Comparison of ENCODE assay signal across 21 mouse cellular contexts in genomic region chr10:14041606-14042005, GRCm38 (mm10).
DNase-seq lines count a peak whose midpoint lies in the region; ATAC-seq and TF ChIP-seq lines count a peak whose summit lies in the region.
"Had no signal": no experiment of that assay in that cellular context is flagged by ENCODE, and none has a peak within 500 bp of the region (broad histone marks: within the 10 kb centered on the region; RNA-seq: fewer than 3 reads in every experiment).

No protein-coding gene starts in this region.

- peaks cover 20% of the 10 kb centered on the region for H3K4me1 ChIP-seq in limb, embryonic 13.5 days
- H3K4me1 ChIP-seq in limb, embryonic 10.5 days = peaks cover 26% of the 10 kb centered on the region
- peaks cover 18% of the 10 kb centered on the region for H3K4me1 ChIP-seq in embryonic fibroblast, embryonic 13.5 days (ENCODE audit: control insufficient read depth, insufficient read depth, low read length)
- H3K4me1 ChIP-seq: intestine, embryonic 15.5 days had no signal

- H3K4me2 ChIP-seq in limb, embryonic 13.5 days (replicated peaks) = no peak overlapping the region
- H3K4me2 ChIP-seq: embryonic facial prominence, embryonic 15.5 days; forebrain, embryonic 15.5 days; heart, embryonic 11.5 days; heart, embryonic 15.5 days; hindbrain, embryonic 13.5 days; intestine, embryonic 15.5 days had no signal

- no peaks in the 10 kb centered on the region for H3K36me3 ChIP-seq in limb, embryonic 13.5 days
- H3K36me3 ChIP-seq in limb, embryonic 10.5 days = no peaks in the 10 kb centered on the region
- H3K36me3 ChIP-seq: embryonic facial prominence, embryonic 15.5 days; forebrain, embryonic 15.5 days; heart, embryonic 15.5 days; hindbrain, embryonic 13.5 days; intestine, embryonic 15.5 days had no signal

- DNase-seq in gastrocnemius, adult 18-20 months (ENCODE audit: low spot score) = peak; percentile 42
- DNase-seq in gastrocnemius, postnatal 14 days = no peak
- DNase-seq in limb, embryonic 10.5 days (ENCODE audit: low spot score) = no peak
- peak; percentile 75 for DNase-seq in skeletal muscle tissue, adult 2 months (ENCODE audit: low read depth, low spot score)
- DNase-seq in testis, postnatal 10 days (ENCODE audit: low spot score) = no peak
- DNase-seq: adrenal gland, adult 2 months; adrenal gland, postnatal 36 days; cerebellum, adult 11-12 months; cerebellum, adult 9-11 months; cerebellum, postnatal 36 days; heart, postnatal 14 days; kidney, adult 18-20 months had no signal

- peak; percentile 55; the same call in 1 of the 2 replicates for ATAC-seq in limb, embryonic 13.5 days (ENCODE audit: low FRiP score, low read depth)
- ATAC-seq: forebrain, embryonic 15.5 days; hindbrain, postnatal 0 days; intestine, embryonic 15.5 days had no signal

- intact Hi-C loops in gastrocnemius, postnatal 14 days (cut with DNase I; ENCODE audit: low total_unique reads) = no loop called here

- no peak for TF ChIP-seq POLR2A in embryonic fibroblast, embryonic 13.5 days (IDR thresholded peaks at IDR 0.05; ENCODE audit: low read depth, low read length)

- peaks cover 50% of the 10 kb centered on the region for H3K27me3 ChIP-seq in limb, embryonic 13.5 days
- H3K27me3 ChIP-seq in limb, embryonic 10.5 days (ENCODE audit: low read depth, poor library complexity, severe bottlenecking) = no peaks in the 10 kb centered on the region
- H3K27me3 ChIP-seq: embryonic facial prominence, embryonic 15.5 days; forebrain, embryonic 15.5 days; heart, embryonic 15.5 days; hindbrain, embryonic 13.5 days; intestine, embryonic 15.5 days had no signal

- TF ChIP-seq CTCF in embryonic fibroblast, embryonic 13.5 days (IDR thresholded peaks at IDR 0.05; ENCODE audit: borderline replicate concordance, insufficient read depth, low read length) = no peak

- H3K4me3 ChIP-seq in limb, embryonic 13.5 days = no peak overlapping the region
- no peak overlapping the region for H3K4me3 ChIP-seq in limb, embryonic 10.5 days
- H3K4me3 ChIP-seq in embryonic fibroblast, embryonic 13.5 days (ENCODE audit: insufficient read depth, low read length) = no peak overlapping the region
- H3K4me3 ChIP-seq: embryonic facial prominence, embryonic 15.5 days; forebrain, embryonic 15.5 days; heart, embryonic 15.5 days; hindbrain, embryonic 13.5 days; intestine, embryonic 15.5 days had no signal

- WGBS in limb, embryonic 13.5 days = 54% methylated on average over 5 of the region's 5 CpGs
- WGBS in limb, embryonic 10.5 days = 80% methylated on average over 5 of the region's 5 CpGs

- no peak overlapping the region for H3K27ac ChIP-seq in limb, embryonic 13.5 days
- H3K27ac ChIP-seq in limb, embryonic 10.5 days = no peak overlapping the region
- 0 out of 2 replicates have a peak overlapping the region, but pooled peaks have one; percentile 3 for H3K27ac ChIP-seq in embryonic fibroblast, embryonic 13.5 days (ENCODE audit: insufficient read depth, low read length)
- H3K27ac ChIP-seq: forebrain, embryonic 15.5 days; heart, embryonic 15.5 days; hindbrain, embryonic 13.5 days; hindbrain, postnatal 0 days; intestine, embryonic 15.5 days had no signal

- H3K9ac ChIP-seq in limb, embryonic 13.5 days = no peak overlapping the region
- H3K9ac ChIP-seq: embryonic facial prominence, embryonic 15.5 days; forebrain, embryonic 15.5 days; heart, embryonic 15.5 days; hindbrain, embryonic 13.5 days; intestine, embryonic 15.5 days had no signal

- no peaks in the 10 kb centered on the region for H3K9me3 ChIP-seq in limb, embryonic 13.5 days
- H3K9me3 ChIP-seq in limb, embryonic 10.5 days (replicated peaks) = no peaks in the 10 kb centered on the region
- H3K9me3 ChIP-seq: embryonic facial prominence, embryonic 15.5 days; forebrain, embryonic 15.5 days; heart, embryonic 15.5 days; hindbrain, embryonic 13.5 days; intestine, embryonic 15.5 days had no signal

Comparison
In these comparisons a context has a peak if more than half of its experiments do, and no peak if none do; other contexts are left out.
1. DNase-seq: peak in gastrocnemius, adult 18-20 months (single experiment) and skeletal muscle tissue, adult 2 months (single experiment); none in gastrocnemius, postnatal 14 days (single experiment), limb, embryonic 10.5 days (single experiment) and testis, postnatal 10 days (single experiment).